Mouse (Mus musculus) liver, adult 2 months (tissue): ENCODE measurements around the gene Nos1. TPM values are rescaled to one million over a fixed set of nuclear protein-coding genes. Genes with fewer than 3 reads are reported as not detected.

Experiments used
- DNase-seq: peaks from one replicate; pipeline ENCODE4 v3.0.0-alpha.2; 2011; ENCODE audit warnings: low read depth, low spot score; ENCODE audit errors: extremely low read depth
- H3K27ac ChIP-seq: fragments of 200-500 bp; replicated peaks from 2 replicates; pipeline ENCODE4 v1.5.1; 2012; ENCODE audit warnings: low read depth, mild to moderate bottlenecking, control low read depth, inconsistent platforms, low read length; ENCODE audit not compliant: insufficient read depth
- H3K27me3 ChIP-seq: fragments of 200-500 bp; 2 replicates; pipeline ENCODE4 v1.6.1; 2012; ENCODE audit warnings: mild to moderate bottlenecking, moderate library complexity, low read length, inconsistent platforms; ENCODE audit not compliant: control insufficient read depth, insufficient read depth
- H3K36me3 ChIP-seq: fragments of 200-500 bp; 2 replicates; pipeline ENCODE4 v1.6.1; 2012; ENCODE audit warnings: low read length, inconsistent platforms; ENCODE audit not compliant: control insufficient read depth, insufficient read depth
- H3K4me1 ChIP-seq: fragments of 200-500 bp; 2 replicates; pipeline ENCODE4 v1.6.1; 2011; ENCODE audit warnings: low read length; ENCODE audit not compliant: control insufficient read depth, insufficient read depth
- H3K4me3 ChIP-seq: fragments of 200-500 bp; 2 replicates; pipeline ENCODE4 v1.5.1; 2011; ENCODE audit warnings: low read depth, mild to moderate bottlenecking, control low read depth, low read length, moderate library complexity; ENCODE audit not compliant: insufficient read depth
- H3K79me2 ChIP-seq: fragments of 200-500 bp; 2 replicates; pipeline ENCODE4 v1.6.1; 2012; ENCODE audit warnings: inconsistent platforms, mild to moderate bottlenecking, low read length, moderate library complexity; ENCODE audit not compliant: control insufficient read depth, insufficient read depth
- H3K9ac ChIP-seq: fragments of 200-500 bp; 2 replicates; pipeline ENCODE4 v1.6.1; 2012; ENCODE audit warnings: low read depth, mild to moderate bottlenecking, control low read depth, inconsistent platforms, low read length
- CTCF ChIP-seq: fragments of 200-500 bp; IDR thresholded peaks from 2 replicates; pipeline ENCODE4 v1.5.1; 2011; ENCODE audit warnings: low read depth, low read length, control low read depth
- POLR2A ChIP-seq: fragments of 200-500 bp; IDR thresholded peaks from 2 replicates; pipeline ENCODE4 v1.6.1; 2011; ENCODE audit warnings: low read length, control low read depth; ENCODE audit not compliant: insufficient read depth; ENCODE audit errors: extremely low read depth
- WGBS: fragments of 180-500 bp; shearing (Covaris S2); methylation state at CpG from one replicate; pipeline ENCODE4 v1.1.7; 2018; 5-methylcytosine and 5-hydroxymethylcytosine counted together
- polyA plus RNA-seq: library from polyadenylated mRNA; depleted of rRNA; stranded (reverse); fragments of >200 nt; gene quantifications from 2 replicates; pipeline ENCODE4 v1.2.3, GENCODE M21; 2012
- total RNA-seq: library from RNA; depleted of rRNA; stranded (reverse); fragments of >200 nt; gene quantifications from 2 replicates; pipeline ENCODE4 v1.2.3, GENCODE M21; 2014

The Nos1 gene
- total and polyA plus RNA-seq, 2 experiments, result 0.05 to 0.09 TPM

- Histone ChIP-seq H3K36me3 (no peaks in the 10 kb centered on the region), H3K4me3 (no peak overlapping the region), H3K27ac (no peak overlapping the region), H3K4me1 (no peaks in the 10 kb centered on the region), H3K9ac (no peak overlapping the region), H3K79me2 (no peaks in the 10 kb centered on the region), H3K27me3 (no peaks in the 10 kb centered on the region)
- TF ChIP-seq POLR2A (no peak), CTCF (no peak)
- WGBS, result 90% methylated on average over 9 of the region's 9 CpGs
- DNase-seq, result no peak
Measured at GRCm38 (mm10) chr5:117823811-117824210, 43.0 kb downstream of the Nos1 start.

DNA sequence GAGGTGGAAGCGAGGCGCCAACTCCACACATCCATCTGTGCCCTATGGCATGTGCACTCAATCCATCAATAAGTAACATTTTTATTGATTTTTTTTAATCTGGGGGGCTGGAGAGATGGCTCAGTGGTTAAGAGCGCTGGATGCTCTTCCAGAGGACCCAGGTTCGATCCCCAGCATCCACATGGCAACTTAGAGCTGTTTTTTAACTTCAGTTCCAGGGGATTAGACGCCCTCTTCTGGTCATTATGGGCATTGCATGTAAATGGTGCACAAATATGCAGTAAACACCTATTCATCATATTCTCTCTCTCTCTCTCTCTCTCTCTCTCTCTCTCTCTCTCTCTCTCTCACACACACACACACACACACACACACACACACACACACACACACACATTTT is 43.7 kb downstream of the Nos1 start:
- 72% methylated on average over 5 of the region's 5 CpGs for WGBS

GRCm38 (mm10) chr5:117825336-117825735 is 44.5 kb downstream of the Nos1 start:
- H3K36me3 ChIP-seq, result no peaks in the 10 kb centered on the region
- TF ChIP-seq CTCF, result no peak
- no peak for TF ChIP-seq POLR2A
- 72% methylated on average over 11 of the region's 11 CpGs for WGBS

More for the DNA sequence above, 43.7 kb downstream of the Nos1 start:
- H3K4me3 ChIP-seq, result no peak overlapping the region
- no peaks in the 10 kb centered on the region for H3K4me1 ChIP-seq
- no peak overlapping the region for H3K9ac ChIP-seq
- H3K79me2 ChIP-seq, result no peaks in the 10 kb centered on the region
- H3K27me3 ChIP-seq, result no peaks in the 10 kb centered on the region
- H3K27ac ChIP-seq, result no peak overlapping the region
- no peaks in the 10 kb centered on the region for H3K36me3 ChIP-seq
- TF ChIP-seq POLR2A (no peak), CTCF (peak; percentile 24; the same call in 1 of the 2 replicates)
- no peak for DNase-seq

GRCm38 (mm10) chr5:117827366-117827765 is 46.5 kb downstream of the Nos1 start:
- H3K4me3 ChIP-seq, result no peak overlapping the region
- no peak overlapping the region for H3K9ac ChIP-seq
- no peaks in the 10 kb centered on the region for H3K4me1 ChIP-seq
- TF ChIP-seq POLR2A, result no peak
- no peaks in the 10 kb centered on the region for H3K36me3 ChIP-seq
- no peaks in the 10 kb centered on the region for H3K79me2 ChIP-seq
- H3K27ac ChIP-seq, result no peak overlapping the region
- no peak for DNase-seq
- 76% methylated on average over 6 of the region's 6 CpGs for WGBS
- H3K27me3 ChIP-seq, result no peaks in the 10 kb centered on the region

More at GRCm38 (mm10) chr5:117825336-117825735, 44.5 kb downstream of the Nos1 start:
- Histone ChIP-seq H3K9ac (no peak overlapping the region), H3K4me1 (no peaks in the 10 kb centered on the region), H3K27me3 (no peaks in the 10 kb centered on the region), H3K27ac (no peak overlapping the region), H3K79me2 (no peaks in the 10 kb centered on the region), H3K4me3 (no peak overlapping the region)
- no peak for DNase-seq

DNA sequence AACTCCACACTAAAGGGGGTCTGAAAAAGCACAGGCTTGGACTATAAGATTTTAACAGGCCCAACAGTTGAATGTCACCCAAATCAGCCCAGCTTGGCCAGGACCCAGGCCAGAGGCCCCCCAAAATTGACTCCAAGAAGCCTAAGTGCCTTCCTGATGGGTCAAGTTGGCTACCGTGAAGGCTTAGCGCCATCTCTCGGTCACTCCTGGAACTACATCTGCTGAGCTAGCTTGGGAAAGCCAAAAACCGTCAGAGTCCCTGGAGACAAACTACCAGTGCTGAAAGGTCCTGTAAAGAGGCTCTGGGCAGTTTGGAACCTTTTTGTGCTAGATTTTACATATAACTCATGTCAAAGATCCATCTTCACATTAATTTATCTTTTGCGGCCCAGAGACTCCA is 56.1 kb downstream of the Nos1 start:
- no peak overlapping the region for H3K27ac ChIP-seq
- H3K27me3 ChIP-seq, result peaks cover 2% of the 10 kb centered on the region; the same call in 1 of the 2 replicates
- WGBS, result 9% methylated on average over 5 of the region's 5 CpGs
- no peaks in the 10 kb centered on the region for H3K79me2 ChIP-seq
- H3K4me1 ChIP-seq, result no peaks in the 10 kb centered on the region
- no peak overlapping the region for H3K4me3 ChIP-seq
- H3K9ac ChIP-seq, result no peak overlapping the region
- no peaks in the 10 kb centered on the region for H3K36me3 ChIP-seq
- TF ChIP-seq POLR2A (no peak), CTCF (peak; percentile 73)
- peak; percentile 4 for DNase-seq

DNA sequence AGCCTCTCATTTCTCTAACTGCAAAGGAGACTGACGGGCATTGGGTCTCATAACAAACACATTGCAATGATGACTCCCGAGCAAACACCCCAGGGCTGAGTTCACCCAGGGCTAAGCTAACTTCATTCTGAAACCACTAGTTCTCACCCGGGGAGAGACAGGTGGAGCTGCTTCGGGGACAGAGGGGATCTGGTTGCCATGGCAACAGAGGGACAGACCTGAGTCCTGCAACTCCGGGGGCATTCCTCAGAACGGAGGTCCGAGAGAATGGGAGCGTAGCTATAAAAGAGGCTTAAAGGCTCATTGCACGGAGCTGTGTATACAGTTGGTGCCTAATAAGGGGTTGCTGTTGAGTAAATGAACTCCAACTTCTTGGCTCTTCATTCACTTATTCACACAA is 56.9 kb downstream of the Nos1 start:
- Histone ChIP-seq H3K9ac (no peak overlapping the region), H3K27me3 (peaks cover 6% of the 10 kb centered on the region; the same call in 1 of the 2 replicates), H3K4me1 (no peaks in the 10 kb centered on the region), H3K79me2 (no peaks in the 10 kb centered on the region), H3K4me3 (no peak overlapping the region), H3K27ac (no peak overlapping the region), H3K36me3 (no peaks in the 10 kb centered on the region)
- WGBS, result 25% methylated on average over 9 of the region's 9 CpGs
- DNase-seq, result no peak
- TF ChIP-seq CTCF (no peak), POLR2A (no peak)
